Mouse (Mus musculus): ENCODE measurements around the gene Olfr1339. TPM values are rescaled to one million over a fixed set of nuclear protein-coding genes. Genes with fewer than 3 reads are reported as not detected.

The Olfr1339 gene
- total and polyA plus RNA-seq, 3 experiments: not detected

DNA sequence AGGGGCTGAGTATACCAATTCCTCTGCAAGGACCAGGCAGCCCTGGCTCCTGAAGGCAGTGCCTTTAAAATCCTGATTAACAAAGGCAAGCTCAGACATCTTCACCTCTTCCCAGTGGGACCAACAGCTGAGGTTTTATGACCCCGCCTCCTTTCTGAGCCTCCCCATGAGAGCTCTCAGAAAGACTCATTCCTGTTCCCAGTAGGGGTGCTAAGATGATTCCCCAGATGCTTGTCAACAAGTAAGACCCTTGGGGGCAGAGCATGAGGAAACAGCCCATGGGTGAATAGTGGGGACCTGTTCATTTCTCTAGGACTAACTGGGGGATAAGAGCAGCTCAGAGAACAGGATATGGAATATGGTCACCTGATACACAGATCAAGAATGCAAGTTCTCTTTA, 26.7 kb downstream of the Olfr1339 start, which contains the start of gene Olfr1338:
Gene Olfr1338 (minus strand): TSS at position 101 of the 400 bp plus-strand sequence.
- no peaks in the 10 kb centered on the region for H3K79me2 ChIP-seq (ENCODE audit: control insufficient read depth, insufficient read depth, low read length, poor library complexity)
- no peak within 1 kb of the TSS for H3K27ac ChIP-seq (ENCODE audit: control insufficient read depth, low read depth, low read length)
- no peaks in the 10 kb centered on the region for H3K4me1 ChIP-seq (ENCODE audit: control insufficient read depth in 1 of 2, insufficient read depth in 2 of 2, low read length in 2 of 2)
- H3K27me3 ChIP-seq (ENCODE audit: control insufficient read depth in 1 of 2, insufficient read depth in 2 of 2, low read length in 2 of 2): no peaks in the 10 kb centered on the region
- H3K9ac ChIP-seq (ENCODE audit: control insufficient read depth, low read depth, low read length, poor library complexity, severe bottlenecking): no peak within 1 kb of the TSS
- no peaks in the 10 kb centered on the region for H3K36me3 ChIP-seq (ENCODE audit: control insufficient read depth in 1 of 2, insufficient read depth in 2 of 2, low read length in 2 of 2)
- no peak within 1 kb of the TSS for H3K4me3 ChIP-seq (ENCODE audit: control insufficient read depth in 1 of 2, insufficient read depth in 1 of 2, low read depth in 2 of 2, low read length in 2 of 2)
- no peak for DNase-seq (ENCODE audit: low read depth, low spot score)
- H3K9me3 ChIP-seq (replicated peaks; ENCODE audit: insufficient read depth, low read length): no peaks in the 10 kb centered on the region
- no peak for TF ChIP-seq ETS1 (IDR thresholded peaks at IDR 0.05; ENCODE audit: low read depth, low read length)
- TF ChIP-seq ZKSCAN1 (IDR thresholded peaks at IDR 0.05; ENCODE audit: low read depth, low read length): no peak
- no peak for TF ChIP-seq ELF1 (IDR thresholded peaks at IDR 0.05; ENCODE audit: low read depth, low read length)
- TF ChIP-seq CHD2 (IDR thresholded peaks at IDR 0.05; ENCODE audit: low read length): no peak
- TF ChIP-seq MXI1 (IDR thresholded peaks at IDR 0.05; ENCODE audit: low read depth, low read length): no peak
- TF ChIP-seq SIN3A (IDR thresholded peaks at IDR 0.05; ENCODE audit: low read length): no peak
- no peak for TF ChIP-seq TAL1 (IDR thresholded peaks at IDR 0.05; ENCODE audit: low read length)
- TF ChIP-seq GATA1 (IDR thresholded peaks at IDR 0.05; ENCODE audit: low read depth, low read length): no peak
- no peak for TF ChIP-seq MYC (IDR thresholded peaks at IDR 0.05; ENCODE audit: low read depth, low read length)
- TF ChIP-seq POLR2AphosphoS5 (IDR thresholded peaks at IDR 0.05; ENCODE audit: borderline replicate concordance, low read depth, low read length): no peak
- no peak for TF ChIP-seq CHD1 (IDR thresholded peaks at IDR 0.05; ENCODE audit: low read depth, low read length)
- TF ChIP-seq CTCF (IDR thresholded peaks at IDR 0.05 in 2 of 3, conservative IDR thresholded peaks at IDR 0.05 in 1 of 3; ENCODE audit: control insufficient read depth in 1 of 3, insufficient read depth in 1 of 3, low read depth in 2 of 3, low read length in 3 of 3, poor library complexity in 1 of 3, severe bottlenecking in 1 of 3): no peak
- TF ChIP-seq HCFC1 (IDR thresholded peaks at IDR 0.05; ENCODE audit: low read depth, low read length): no peak
- no peak for TF ChIP-seq RAD21 (IDR thresholded peaks at IDR 0.05; ENCODE audit: low read depth, low read length)
- TF ChIP-seq JUND (IDR thresholded peaks at IDR 0.05; ENCODE audit: low read depth, low read length): no peak
- no peak for TF ChIP-seq SMC3 (IDR thresholded peaks at IDR 0.05; ENCODE audit: low read depth, low read length)
- TF ChIP-seq MAZ (IDR thresholded peaks at IDR 0.05; ENCODE audit: low read depth, low read length): no peak
- TF ChIP-seq NRF1 (IDR thresholded peaks at IDR 0.05; ENCODE audit: insufficient read depth, low read depth, low read length, poor library complexity, severe bottlenecking): no peak
- TF ChIP-seq GABPA (IDR thresholded peaks at IDR 0.05; ENCODE audit: low read depth, low read length): no peak
- TF ChIP-seq NELFE (IDR thresholded peaks at IDR 0.05; ENCODE audit: low read depth, low read length): no peak

DNA sequence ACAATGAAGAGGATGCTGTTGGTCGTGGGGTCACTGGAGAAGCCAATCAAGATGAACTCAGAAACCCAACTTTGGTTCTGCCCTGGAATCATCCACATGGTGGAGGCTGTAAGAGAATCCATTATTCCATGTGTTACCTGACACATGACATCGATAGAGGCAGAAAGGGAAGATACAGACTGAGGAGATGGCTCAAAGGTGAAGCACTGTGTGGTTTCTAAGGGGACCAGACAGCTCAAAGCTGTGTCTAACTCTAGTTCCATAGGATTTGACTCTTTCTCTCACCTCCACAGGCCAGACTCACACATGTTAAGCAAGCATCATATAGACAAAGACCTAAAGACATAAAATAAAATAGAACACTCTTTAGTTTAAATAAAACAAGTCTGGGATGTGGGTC, 50.5 kb downstream of the Olfr1339 start, which contains the start of gene Olfr1337:
Gene Olfr1337 (minus strand): TSS at position 101 of the 400 bp plus-strand sequence.
- TF ChIP-seq RCOR1 (IDR thresholded peaks at IDR 0.05; ENCODE audit: low read depth, low read length): no peak
- no peak for TF ChIP-seq UBTF (IDR thresholded peaks at IDR 0.05; ENCODE audit: borderline replicate concordance, insufficient read depth, low read depth, low read length)
- Histone ChIP-seq H3K79me2 (ENCODE audit: control insufficient read depth, insufficient read depth, low read length, poor library complexity) (no peaks in the 10 kb centered on the region), H3K9me3 (replicated peaks; ENCODE audit: insufficient read depth, low read length) (no peaks in the 10 kb centered on the region), H3K27ac (ENCODE audit: control insufficient read depth, low read depth, low read length) (no peak within 1 kb of the TSS), H3K27me3 (ENCODE audit: control insufficient read depth in 1 of 2, insufficient read depth in 2 of 2, low read length in 2 of 2) (no peaks in the 10 kb centered on the region), H3K4me3 (ENCODE audit: control insufficient read depth in 1 of 2, insufficient read depth in 1 of 2, low read depth in 2 of 2, low read length in 2 of 2) (no peak within 1 kb of the TSS), H3K9ac (ENCODE audit: control insufficient read depth, low read depth, low read length, poor library complexity, severe bottlenecking) (no peak within 1 kb of the TSS), H3K4me1 (ENCODE audit: control insufficient read depth in 1 of 2, insufficient read depth in 2 of 2, low read length in 2 of 2) (no peaks in the 10 kb centered on the region), H3K36me3 (ENCODE audit: control insufficient read depth in 1 of 2, insufficient read depth in 2 of 2, low read length in 2 of 2) (no peaks in the 10 kb centered on the region)
- no peak for DNase-seq (ENCODE audit: low read depth, low spot score)

Other genes with a start within 250 kb of the Olfr1339 start
- not detected in 2 replicates for gene Tie1, start 242.1 kb upstream of the Olfr1339 start, total RNA-seq (2012; rRNA removed)
- under 1 TPM in 1 of 2 experiments, not detected in 1; 0.03 TPM for gene Tie1, start 242.1 kb upstream of the Olfr1339 start, polyA plus RNA-seq (2012; ENCODE audit: insufficient read depth in 1 of 2, insufficient read length in 2 of 2, low read depth in 1 of 2, low replicate concordance in 2 of 2, missing spikeins in 1 of 2)
- gene 2610528J11Rik, start 205.2 kb upstream of the Olfr1339 start, total RNA-seq (2012; rRNA removed): not detected in 2 replicates
- gene 2610528J11Rik, start 205.2 kb upstream of the Olfr1339 start, polyA plus RNA-seq (2012; ENCODE audit: insufficient read depth in 1 of 2, insufficient read length in 2 of 2, low read depth in 1 of 2, low replicate concordance in 2 of 2, missing spikeins in 1 of 2): not detected
- 1.5 and 1.8 TPM in 2 replicates for gene Tmem125, start 188.1 kb upstream of the Olfr1339 start, total RNA-seq (2012; rRNA removed)
- 1 to 10 TPM in 1 of 2 experiments, not detected in 1; 3.2 TPM for gene Tmem125, start 188.1 kb upstream of the Olfr1339 start, polyA plus RNA-seq (2012; ENCODE audit: insufficient read depth in 1 of 2, insufficient read length in 2 of 2, low read depth in 1 of 2, low replicate concordance in 2 of 2, missing spikeins in 1 of 2)
- not detected in 2 replicates for gene Cfap57, start 111.4 kb upstream of the Olfr1339 start, total RNA-seq (2012; rRNA removed)
- gene Cfap57, start 111.4 kb upstream of the Olfr1339 start, polyA plus RNA-seq (2012; ENCODE audit: insufficient read depth in 1 of 2, insufficient read length in 2 of 2, low read depth in 1 of 2, low replicate concordance in 2 of 2, missing spikeins in 1 of 2): not detected
- 313 and 357 TPM in 2 replicates for gene Ebna1bp2, start 111.4 kb upstream of the Olfr1339 start, total RNA-seq (2012; rRNA removed)
- 100 to 1,000 TPM in 1 of 2 experiments, not detected in 1; 378 TPM for gene Ebna1bp2, start 111.4 kb upstream of the Olfr1339 start, polyA plus RNA-seq (2012; ENCODE audit: insufficient read depth in 1 of 2, insufficient read length in 2 of 2, low read depth in 1 of 2, low replicate concordance in 2 of 2, missing spikeins in 1 of 2)
- gene Olfr62, start 73.2 kb upstream of the Olfr1339 start, total RNA-seq (2012; rRNA removed): not detected in 2 replicates
- gene Olfr62, start 73.2 kb upstream of the Olfr1339 start, polyA plus RNA-seq (2012; ENCODE audit: insufficient read depth in 1 of 2, insufficient read length in 2 of 2, low read depth in 1 of 2, low replicate concordance in 2 of 2, missing spikeins in 1 of 2): not detected
- gene Olfr1342, start 39.4 kb upstream of the Olfr1339 start, total RNA-seq (2012; rRNA removed): not detected in 2 replicates
- gene Olfr1342, start 39.4 kb upstream of the Olfr1339 start, polyA plus RNA-seq (2012; ENCODE audit: insufficient read depth in 1 of 2, insufficient read length in 2 of 2, low read depth in 1 of 2, low replicate concordance in 2 of 2, missing spikeins in 1 of 2): not detected
- gene Olfr1341, start 28.7 kb upstream of the Olfr1339 start, total RNA-seq (2012; rRNA removed): not detected in 2 replicates
- gene Olfr1341, start 28.7 kb upstream of the Olfr1339 start, polyA plus RNA-seq (2012; ENCODE audit: insufficient read depth in 1 of 2, insufficient read length in 2 of 2, low read depth in 1 of 2, low replicate concordance in 2 of 2, missing spikeins in 1 of 2): not detected
- gene Olfr1340, start 12.0 kb upstream of the Olfr1339 start, total RNA-seq (2012; rRNA removed): not detected in 2 replicates
- not detected for gene Olfr1340, start 12.0 kb upstream of the Olfr1339 start, polyA plus RNA-seq (2012; ENCODE audit: insufficient read depth in 1 of 2, insufficient read length in 2 of 2, low read depth in 1 of 2, low replicate concordance in 2 of 2, missing spikeins in 1 of 2)
- not detected in 2 replicates for gene Olfr1338, start 26.6 kb downstream of the Olfr1339 start, total RNA-seq (2012; rRNA removed)
- not detected for gene Olfr1338, start 26.6 kb downstream of the Olfr1339 start, polyA plus RNA-seq (2012; ENCODE audit: insufficient read depth in 1 of 2, insufficient read length in 2 of 2, low read depth in 1 of 2, low replicate concordance in 2 of 2, missing spikeins in 1 of 2)
- not detected in 2 replicates for gene Olfr1337, start 50.4 kb downstream of the Olfr1339 start, total RNA-seq (2012; rRNA removed)
- not detected for gene Olfr1337, start 50.4 kb downstream of the Olfr1339 start, polyA plus RNA-seq (2012; ENCODE audit: insufficient read depth in 1 of 2, insufficient read length in 2 of 2, low read depth in 1 of 2, low replicate concordance in 2 of 2, missing spikeins in 1 of 2)
- not detected in 2 replicates for gene Olfr1335, start 77.8 kb downstream of the Olfr1339 start, total RNA-seq (2012; rRNA removed)
- not detected for gene Olfr1335, start 77.8 kb downstream of the Olfr1339 start, polyA plus RNA-seq (2012; ENCODE audit: insufficient read depth in 1 of 2, insufficient read length in 2 of 2, low read depth in 1 of 2, low replicate concordance in 2 of 2, missing spikeins in 1 of 2)
- gene Olfr1333, start 104.1 kb downstream of the Olfr1339 start, total RNA-seq (2012; rRNA removed): not detected in 2 replicates
- gene Olfr1333, start 104.1 kb downstream of the Olfr1339 start, polyA plus RNA-seq (2012; ENCODE audit: insufficient read depth in 1 of 2, insufficient read length in 2 of 2, low read depth in 1 of 2, low replicate concordance in 2 of 2, missing spikeins in 1 of 2): not detected
- not detected in 2 replicates for gene Olfr1331, start 132.5 kb downstream of the Olfr1339 start, total RNA-seq (2012; rRNA removed)
- gene Olfr1331, start 132.5 kb downstream of the Olfr1339 start, polyA plus RNA-seq (2012; ENCODE audit: insufficient read depth in 1 of 2, insufficient read length in 2 of 2, low read depth in 1 of 2, low replicate concordance in 2 of 2, missing spikeins in 1 of 2): not detected
- gene Olfr1330, start 156.4 kb downstream of the Olfr1339 start, total RNA-seq (2012; rRNA removed): not detected in 2 replicates
- gene Olfr1330, start 156.4 kb downstream of the Olfr1339 start, polyA plus RNA-seq (2012; ENCODE audit: insufficient read depth in 1 of 2, insufficient read length in 2 of 2, low read depth in 1 of 2, low replicate concordance in 2 of 2, missing spikeins in 1 of 2): not detected
- not detected in 2 replicates for gene Olfr1329, start 185.3 kb downstream of the Olfr1339 start, total RNA-seq (2012; rRNA removed)
- not detected for gene Olfr1329, start 185.3 kb downstream of the Olfr1339 start, polyA plus RNA-seq (2012; ENCODE audit: insufficient read depth in 1 of 2, insufficient read length in 2 of 2, low read depth in 1 of 2, low replicate concordance in 2 of 2, missing spikeins in 1 of 2)
- gene Olfr1328, start 206.4 kb downstream of the Olfr1339 start, total RNA-seq (2012; rRNA removed): not detected in 2 replicates
- gene Olfr1328, start 206.4 kb downstream of the Olfr1339 start, polyA plus RNA-seq (2012; ENCODE audit: insufficient read depth in 1 of 2, insufficient read length in 2 of 2, low read depth in 1 of 2, low replicate concordance in 2 of 2, missing spikeins in 1 of 2): not detected
- not detected in 2 replicates for gene Lao1, start 229.4 kb downstream of the Olfr1339 start, total RNA-seq (2012; rRNA removed)
- gene Lao1, start 229.4 kb downstream of the Olfr1339 start, polyA plus RNA-seq (2012; ENCODE audit: insufficient read depth in 1 of 2, insufficient read length in 2 of 2, low read depth in 1 of 2, low replicate concordance in 2 of 2, missing spikeins in 1 of 2): not detected